Mouse (Mus musculus): Measurements from ENCODE around the gene Chst10. TPM values are rescaled to one million over a fixed set of nuclear protein-coding genes. Genes with fewer than 3 reads are reported as not detected.

The Chst10 gene
- total RNA-seq, 4 experiments from 2014 or later, result 44.0 to 59.8 (median 53.0) TPM

DNA sequence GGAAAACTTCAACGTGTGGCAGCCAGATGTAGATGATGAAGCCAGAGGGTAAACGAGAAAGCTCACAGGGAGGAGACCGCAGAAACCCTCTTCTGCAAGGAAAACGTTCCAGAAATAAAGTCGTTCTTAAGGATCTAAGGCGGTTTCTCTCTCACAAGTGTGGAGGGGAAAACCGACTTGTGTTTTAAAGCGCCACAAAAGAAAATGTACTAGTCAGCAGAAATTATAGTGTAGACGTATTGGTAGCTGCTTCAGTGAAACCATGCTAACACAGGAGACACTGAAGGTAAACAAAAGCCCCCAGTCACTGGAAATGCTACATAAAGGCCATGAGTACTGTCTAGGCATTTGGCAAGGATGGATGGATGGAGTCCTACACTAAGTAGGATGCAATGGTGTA lies 80.7 kb downstream of the Chst10 start:
- DNase-seq (ENCODE audit: low spot score in 2 of 2), result no peak

DNA sequence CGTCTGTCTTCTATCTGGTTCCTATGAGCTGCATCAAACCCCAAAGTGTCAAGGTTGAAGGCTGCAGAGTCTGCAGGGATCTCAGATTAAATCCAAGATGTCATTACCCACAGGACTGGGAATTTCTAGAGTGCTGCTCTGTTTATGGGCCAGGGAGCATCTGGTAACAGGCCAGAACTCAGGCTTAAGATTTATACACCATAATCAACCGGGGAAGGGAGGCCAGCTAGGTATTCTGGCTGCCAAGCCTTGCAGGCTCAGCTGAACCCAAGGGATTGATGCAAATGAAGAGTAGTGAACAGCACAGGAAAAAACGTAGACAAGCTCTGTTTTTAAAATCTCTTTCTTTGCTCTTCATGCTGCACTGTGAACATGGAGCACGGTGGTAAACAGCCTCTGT lies 81.7 kb downstream of the Chst10 start:
- DNase-seq (ENCODE audit: low spot score in 2 of 2), result no peak

Other genes starting within 250 kb of the Chst10 start
- 100 to 1,000 TPM; 101 to 141 (median 116) TPM for gene Aff3, start 233.2 kb downstream of the Chst10 start, total RNA-seq (2022)
- 100 to 1,000 TPM in 2 of 4 experiments, 10 to 100 TPM in 2; 96.0 to 117 (median 106) TPM for gene Lonrf2, start 61.5 kb downstream of the Chst10 start, total RNA-seq (2022)
- not detected for gene Nms, start 41.0 kb upstream of the Chst10 start, total RNA-seq (2022)
- gene Pdcl3, start 87.4 kb upstream of the Chst10 start, total RNA-seq (2022), result 10 to 100 TPM; 31.5 to 40.3 (median 35.7) TPM

Data from layer of hippocampus, adult 8-10 months (tissue).